Mouse (Mus musculus): ENCODE data around the gene Tmem30b. TPM values are rescaled to one million over a fixed set of nuclear protein-coding genes. Genes with fewer than 3 reads are reported as not detected.

Tmem30b gene
- not detected for polyA plus RNA-seq (2012; fragmentation: generic; extraction: Trizol)

GRCm38 (mm10) chr12:73546086-73546711 is at the start of gene Tmem30b:
Gene Tmem30b (minus strand): TSS chr12:73546392.

DNA sequence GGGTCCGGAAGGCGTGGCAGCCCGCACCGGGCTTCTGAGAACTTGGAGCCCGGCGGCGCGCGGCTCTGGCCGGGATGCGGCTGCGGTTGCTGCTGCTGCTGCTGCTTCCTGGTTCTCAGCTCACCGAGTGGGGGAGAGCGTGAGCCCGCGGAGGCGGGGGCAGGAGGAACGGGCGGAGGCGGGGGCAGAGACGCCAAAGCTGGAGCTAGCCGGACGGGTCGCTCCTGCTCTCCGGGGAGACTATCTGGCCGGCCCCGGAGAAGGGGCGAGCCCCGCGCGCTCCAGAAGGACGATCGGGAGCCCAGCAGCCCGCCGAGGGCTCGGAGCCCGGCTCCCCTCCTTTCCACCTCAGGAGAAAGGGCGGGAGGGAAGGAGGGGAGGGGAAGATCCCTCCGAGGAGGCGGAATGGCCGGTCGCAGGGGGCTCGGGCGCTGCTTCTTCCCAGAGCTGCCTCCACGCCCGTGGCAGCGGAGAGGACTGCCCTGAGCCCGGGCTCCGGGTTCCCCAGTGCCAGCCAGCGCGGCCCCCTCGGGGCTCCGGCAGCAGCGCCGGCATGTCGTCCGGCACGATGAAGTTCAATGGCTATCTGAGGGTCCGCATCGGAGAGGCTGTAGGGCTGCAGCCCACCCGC is 38.5 kb upstream of the Tmem30b start, which contains the start of gene Prkch:
TSS of gene Prkch (plus strand) at position 187 of the 631 bp plus-strand sequence.

Other genes starting within 250 kb of the Tmem30b start
- gene Prkch, start 38.4 kb upstream of the Tmem30b start, polyA plus RNA-seq (2012; fragmentation: generic; extraction: Trizol), result under 1 TPM; 0.04 to 0.53 TPM